Mouse (Mus musculus) kidney, embryonic 14.5 days (tissue): Measurements from ENCODE around the gene Kcnc2. TPM values are rescaled to one million over a fixed set of nuclear protein-coding genes. Genes with fewer than 3 reads are reported as not detected.
"Not testable (repeated sequence)": the region's sequence is repeated elsewhere in the genome, so short reads cannot be mapped to it uniquely, and the experiment has no call there.

Experiments used
- ATAC-seq: fragments of 200-750 bp; cut with Nextera tagmentation; 2 replicates; pipeline ENCODE4 v1.8.0; 2017; ENCODE audit warnings: moderate number of reproducible peaks, mild to moderate bottlenecking, moderate TSS enrichment, moderate library complexity; ENCODE audit not compliant: low FRiP score, low TSS enrichment
- H3K27ac ChIP-seq: fragments of 300-500 bp; sonication (generic); 2 replicates; pipeline ENCODE4 v1.5.1; 2014; ENCODE audit warnings: low read depth, mild to moderate bottlenecking, low read length, moderate library complexity, mixed read lengths
- H3K27me3 ChIP-seq: fragments of 300-500 bp; sonication (generic); 2 replicates; pipeline ENCODE4 v1.6.1; 2014; ENCODE audit warnings: mild to moderate bottlenecking, low read length; ENCODE audit not compliant: control insufficient read depth, insufficient read depth
- H3K36me3 ChIP-seq: fragments of 300-500 bp; sonication (generic); 2 replicates; pipeline ENCODE4 v1.6.1; 2014; ENCODE audit warnings: low read length, mixed read lengths; ENCODE audit not compliant: control insufficient read depth, insufficient read depth
- H3K4me1 ChIP-seq: fragments of 300-500 bp; sonication (generic); 2 replicates; pipeline ENCODE4 v1.6.1; 2014; ENCODE audit warnings: low read length, mixed read lengths; ENCODE audit not compliant: control insufficient read depth, insufficient read depth
- H3K4me2 ChIP-seq: fragments of 300-500 bp; sonication (generic); replicated peaks from 2 replicates; pipeline ENCODE4 v1.6.1; 2014; ENCODE audit warnings: low read depth, mild to moderate bottlenecking, low read length
- H3K4me3 ChIP-seq: fragments of 300-500 bp; sonication (generic); 2 replicates; pipeline ENCODE4 v1.5.1; 2014; ENCODE audit warnings: mild to moderate bottlenecking, low read length
- H3K9ac ChIP-seq: fragments of 300-500 bp; sonication (generic); 2 replicates; pipeline ENCODE4 v1.6.1; 2014; ENCODE audit warnings: low read depth, mild to moderate bottlenecking, low read length, moderate library complexity
- H3K9me3 ChIP-seq: fragments of 300-500 bp; sonication (generic); 2 replicates; pipeline ENCODE4 v1.6.1; 2016; ENCODE audit warnings: low read length; ENCODE audit not compliant: control insufficient read depth
- WGBS: fragments of 180-500 bp; shearing (Covaris S2); extraction: QIAGEN DNeasy Blood & Tissue Kit; methylation state at CpG from one replicate; pipeline ENCODE4 v1.1.7; 2014; 5-methylcytosine and 5-hydroxymethylcytosine counted together
- polyA plus RNA-seq: library from polyadenylated mRNA; unstranded; fragments of >200 nt; fragmentation: Nextera tagmentation; extraction: Ambion mirVana; gene quantifications from 2 replicates; pipeline ENCODE4 v1.2.1, GENCODE M21; 2014

Gene Kcnc2
- 4.5 and 5.8 TPM in 2 replicates for polyA plus RNA-seq

DNA sequence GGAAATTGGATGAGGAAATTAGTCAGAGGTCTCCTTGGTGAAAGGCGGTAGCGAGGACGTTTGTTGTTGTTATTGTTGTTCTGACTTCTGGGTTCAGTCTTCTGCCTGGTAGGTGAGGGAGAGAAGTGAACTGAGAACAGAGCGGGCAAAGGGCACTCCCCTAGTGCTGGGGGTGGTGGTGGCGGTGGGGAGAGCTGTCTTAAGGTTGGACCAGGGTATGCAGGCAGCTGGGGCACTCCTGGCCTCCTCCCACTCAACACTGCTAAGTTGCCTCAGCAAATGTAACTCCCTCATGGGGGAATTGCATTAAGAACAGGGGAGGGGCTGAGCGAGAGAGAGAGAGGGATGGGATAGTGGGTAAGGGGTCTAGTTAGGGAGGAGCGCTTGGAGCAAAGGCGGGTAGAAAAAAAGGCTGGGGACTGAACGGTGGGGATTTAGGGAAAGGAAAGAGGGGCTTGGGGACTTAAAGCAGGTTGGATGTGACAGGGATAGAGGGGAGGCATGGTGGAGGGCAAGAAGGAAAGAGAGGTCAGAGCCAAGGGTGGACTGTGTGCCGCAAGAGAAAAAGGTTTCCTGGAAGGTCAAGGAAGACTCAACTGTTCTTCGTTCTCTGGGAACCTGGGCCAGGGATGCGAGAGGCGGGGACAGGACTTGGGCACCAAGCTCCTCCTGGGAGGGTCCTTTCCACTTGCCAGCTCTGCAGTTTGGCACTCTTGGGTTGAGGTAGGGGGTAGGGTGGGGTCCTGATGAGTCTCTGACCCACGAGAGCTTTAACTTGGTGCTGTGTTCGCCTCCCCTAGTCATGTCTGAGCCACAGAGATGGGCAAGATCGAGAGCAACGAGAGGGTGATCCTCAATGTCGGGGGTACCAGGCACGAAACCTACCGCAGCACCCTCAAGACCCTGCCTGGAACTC is at the start of gene Kcnc2:
Kcnc2 (plus strand) TSS at position 235 of the 916 bp plus-strand sequence.
- 0 out of 2 replicates have a peak, but pooled peaks cover 6% of the 10 kb centered on the region for H3K4me1 ChIP-seq
- H3K27ac ChIP-seq: no peak within 1 kb of the TSS
- 1% methylated on average over 20 of the region's 20 CpGs for WGBS
- H3K9ac ChIP-seq: peak within 1 kb of the TSS; percentile 61
- peaks cover 25% of the 10 kb centered on the region for H3K27me3 ChIP-seq
- H3K36me3 ChIP-seq: no peaks in the 10 kb centered on the region
- H3K4me2 ChIP-seq: peak within 1 kb of the TSS; percentile 92
- peak; percentile 62; the same call in 1 of the 2 replicates for ATAC-seq
- H3K9me3 ChIP-seq: no peaks in the 10 kb centered on the region
- H3K4me3 ChIP-seq: peak within 1 kb of the TSS; percentile 61

DNA sequence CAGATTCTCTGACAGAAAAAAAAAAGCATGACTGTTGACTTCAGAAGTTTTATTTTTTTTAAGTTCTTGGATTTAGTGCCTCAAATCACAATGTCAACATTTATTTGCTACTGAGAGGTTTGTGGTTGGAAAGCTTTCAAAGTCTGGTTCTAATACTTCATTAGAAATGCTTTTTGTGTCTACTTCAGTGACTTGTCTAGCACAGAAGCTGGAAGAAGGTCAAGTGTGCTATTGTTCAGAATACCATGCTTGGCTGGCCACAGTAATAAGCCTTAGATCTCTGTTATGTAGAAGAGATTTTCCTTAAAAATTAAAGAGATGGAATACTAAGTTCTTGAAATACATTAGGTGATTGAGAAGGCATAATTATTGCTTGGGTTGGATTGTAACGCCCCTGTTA is 43.8 kb upstream of the Kcnc2 start:
- WGBS: 40% methylated on average over 1 of the region's 1 CpGs
- H3K27ac ChIP-seq: no peak overlapping the region
- no peaks in the 10 kb centered on the region for H3K4me1 ChIP-seq
- H3K4me2 ChIP-seq: no peak overlapping the region
- no peaks in the 10 kb centered on the region for H3K27me3 ChIP-seq
- H3K4me3 ChIP-seq: no peak overlapping the region
- H3K9ac ChIP-seq: no peak overlapping the region
- peak; percentile 11; the same call in 1 of the 2 replicates for ATAC-seq
- H3K36me3 ChIP-seq: no peaks in the 10 kb centered on the region
- H3K9me3 ChIP-seq: no peaks in the 10 kb centered on the region

DNA sequence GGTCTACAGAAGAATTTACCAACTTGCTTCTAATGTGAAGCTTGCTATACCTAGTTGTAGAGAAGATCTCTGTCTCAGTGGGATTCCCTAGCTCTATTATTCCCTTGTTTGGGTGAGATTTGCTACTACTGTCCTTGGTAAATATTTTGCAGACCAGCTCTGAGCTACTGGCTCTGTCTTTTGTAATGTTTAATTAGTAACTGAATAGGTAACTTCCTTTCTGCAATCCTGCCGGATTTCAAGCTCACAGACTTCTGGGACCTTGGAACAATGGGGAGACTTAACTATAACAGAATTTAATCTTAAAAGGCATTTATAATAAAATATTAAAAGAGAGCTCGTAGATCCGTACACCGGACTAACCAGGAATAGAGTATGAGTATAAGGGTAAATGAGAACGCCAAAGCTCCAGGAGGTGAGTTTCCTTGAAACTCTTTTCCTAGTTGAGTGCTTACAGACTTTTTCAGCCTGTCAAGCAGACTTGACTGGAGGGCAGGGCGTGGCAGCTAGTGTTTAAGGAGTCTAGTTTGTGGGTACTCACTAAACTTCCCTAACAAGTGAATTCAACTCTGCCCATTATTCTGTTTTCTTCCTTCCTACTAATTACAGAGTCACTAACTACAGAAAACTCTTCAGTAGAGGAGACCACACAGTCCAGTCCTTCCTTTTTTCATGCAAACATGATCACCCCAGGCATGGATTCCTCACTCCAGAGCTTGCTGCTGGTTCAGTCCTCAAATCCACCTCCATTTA is 41.7 kb upstream of the Kcnc2 start:
- H3K27me3 ChIP-seq, H3K9ac ChIP-seq, H3K4me3 ChIP-seq, H3K36me3 ChIP-seq, H3K9me3 ChIP-seq, H3K4me1 ChIP-seq, H3K4me2 ChIP-seq: not testable (repeated sequence)
- 46% methylated on average over 6 of the region's 6 CpGs for WGBS
- peak overlapping the region; percentile 24; the same call in 1 of the 2 replicates for H3K27ac ChIP-seq
- peak; percentile 33; the same call in 1 of the 2 replicates for ATAC-seq

DNA sequence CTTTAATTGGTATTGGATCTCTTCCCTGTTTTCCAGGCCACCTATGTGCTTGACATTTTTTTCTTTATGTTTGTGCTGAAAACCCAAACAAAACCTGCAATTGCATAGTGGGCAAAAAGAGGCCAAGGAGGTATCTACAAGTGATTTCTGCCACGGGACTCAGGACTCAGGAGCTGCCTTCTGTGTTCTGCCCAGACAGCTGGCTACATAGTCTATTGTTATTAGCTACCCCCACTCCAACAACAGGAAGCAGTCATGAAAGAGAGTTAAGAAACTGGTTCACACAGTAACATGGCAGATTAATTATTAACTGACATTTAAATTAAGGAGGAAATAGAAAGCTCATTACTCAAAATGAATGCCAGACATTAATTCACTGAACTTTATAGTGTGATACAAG is 38.2 kb upstream of the Kcnc2 start:
- H3K9me3 ChIP-seq, H3K27ac ChIP-seq, H3K27me3 ChIP-seq, H3K4me2 ChIP-seq, H3K36me3 ChIP-seq, H3K4me1 ChIP-seq, H3K9ac ChIP-seq, H3K4me3 ChIP-seq: not testable (repeated sequence)
- peak; percentile 82 for ATAC-seq
- 12% methylated on average over 1 of the region's 1 CpGs for WGBS

GRCm38 (mm10) chr10:112235396-112235940 is 35.5 kb upstream of the Kcnc2 start:
- H3K36me3 ChIP-seq, H3K9me3 ChIP-seq, H3K9ac ChIP-seq, H3K4me1 ChIP-seq, H3K4me3 ChIP-seq, H3K27me3 ChIP-seq, ATAC-seq, H3K27ac ChIP-seq, H3K4me2 ChIP-seq: not testable (repeated sequence)
- 81% methylated on average over 5 of the region's 5 CpGs for WGBS

GRCm38 (mm10) chr10:112248273-112248672 is 22.6 kb upstream of the Kcnc2 start:
- Histone ChIP-seq H3K9ac (no peak overlapping the region), H3K36me3 (no peaks in the 10 kb centered on the region), H3K27ac (no peak overlapping the region), H3K4me3 (no peak overlapping the region), H3K9me3 (no peaks in the 10 kb centered on the region), H3K4me1 (no peaks in the 10 kb centered on the region), H3K4me2 (no peak overlapping the region), H3K27me3 (no peaks in the 10 kb centered on the region)
- 49% methylated on average over 2 of the region's 2 CpGs for WGBS
- ATAC-seq: peak; percentile 57; the same call in 1 of the 2 replicates

- no peaks in the 10 kb centered on the region for H3K36me3 ChIP-seq
- no peak overlapping the region for H3K27ac ChIP-seq
- no peaks in the 10 kb centered on the region for H3K4me1 ChIP-seq
- H3K27me3 ChIP-seq: peaks cover 2% of the 10 kb centered on the region; the same call in 1 of the 2 replicates
- WGBS: 86% methylated on average over 3 of the region's 3 CpGs
- no peak overlapping the region for H3K9ac ChIP-seq
- H3K9me3 ChIP-seq: no peaks in the 10 kb centered on the region
- H3K4me3 ChIP-seq: no peak overlapping the region
- no peak overlapping the region for H3K4me2 ChIP-seq
- ATAC-seq: no peak
These were observed 7.5 kb upstream of the Kcnc2 start for GRCm38 (mm10) chr10:112263467-112263866.

- no peaks in the 10 kb centered on the region for H3K36me3 ChIP-seq
- no peak overlapping the region for H3K9ac ChIP-seq
- H3K27me3 ChIP-seq: peaks cover 26% of the 10 kb centered on the region
- 0 out of 2 replicates have a peak, but pooled peaks cover 6% of the 10 kb centered on the region for H3K4me1 ChIP-seq
- H3K4me2 ChIP-seq: peak overlapping the region; percentile 92
- peak overlapping the region; percentile 61; the same call in 1 of the 2 replicates for H3K4me3 ChIP-seq
- H3K9me3 ChIP-seq: no peaks in the 10 kb centered on the region
- no peak overlapping the region for H3K27ac ChIP-seq
- no peak for ATAC-seq
- 70% methylated on average over 3 of the region's 3 CpGs for WGBS
These were observed 1.4 kb upstream of the Kcnc2 start for GRCm38 (mm10) chr10:112269481-112269880.
